Mouse (Mus musculus) A20 (cell line): ENCODE measurements around the gene Rab34.

Source experiments
- DNase-seq: peaks from one replicate; pipeline ENCODE4 v3.0.0-alpha.2; 2011; ENCODE audit warnings: low read depth, low spot score

Rab34 gene

DNA sequence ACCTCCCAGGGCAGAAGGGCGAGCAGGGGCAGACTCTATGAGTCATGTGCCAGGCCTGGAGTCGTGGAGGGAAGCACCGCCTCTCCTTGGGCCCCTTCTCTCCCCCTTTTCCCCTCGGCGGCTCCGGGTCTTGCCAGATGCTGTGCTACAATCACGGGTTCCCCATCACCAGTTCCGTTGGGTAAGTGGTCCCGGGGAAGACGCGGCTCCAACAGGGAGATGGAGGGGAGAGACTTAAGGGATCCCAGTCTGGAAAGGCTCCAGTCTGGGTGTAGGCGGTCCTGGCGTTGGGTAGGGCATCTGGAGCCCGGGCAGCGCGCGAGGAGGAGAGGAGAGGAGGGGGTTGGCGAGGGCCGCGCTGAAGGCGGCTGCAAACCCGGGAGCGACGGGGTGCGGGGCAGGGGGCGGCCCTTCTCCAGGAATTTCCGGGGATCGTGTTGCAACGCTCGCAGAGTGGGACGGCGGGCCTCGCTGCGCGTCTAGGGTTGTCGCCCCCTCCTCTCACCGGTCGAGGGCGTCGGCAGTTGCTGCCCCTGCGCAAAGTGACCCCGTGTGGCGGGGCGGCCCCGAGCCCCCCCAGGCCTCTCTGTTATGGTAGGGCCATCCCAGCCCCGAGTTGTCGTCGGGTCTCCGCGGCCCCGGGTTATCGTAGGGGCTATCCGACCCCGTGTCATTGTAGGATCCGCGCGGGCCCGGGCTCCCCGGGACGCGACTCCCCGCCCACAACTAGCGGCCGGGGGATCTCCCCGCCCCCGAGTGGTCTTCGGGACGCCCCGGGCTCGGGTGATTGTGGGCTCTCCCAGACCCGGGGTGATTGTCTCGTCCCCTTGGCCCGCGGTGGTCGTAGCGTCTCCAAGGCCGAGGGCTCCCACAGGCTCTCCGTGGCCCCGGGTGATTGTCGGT lies at the start of gene Rab34:
Rab34 (plus strand) TSS at position 100 of the 903 bp plus-strand sequence.
- DNase-seq: no peak

DNA sequence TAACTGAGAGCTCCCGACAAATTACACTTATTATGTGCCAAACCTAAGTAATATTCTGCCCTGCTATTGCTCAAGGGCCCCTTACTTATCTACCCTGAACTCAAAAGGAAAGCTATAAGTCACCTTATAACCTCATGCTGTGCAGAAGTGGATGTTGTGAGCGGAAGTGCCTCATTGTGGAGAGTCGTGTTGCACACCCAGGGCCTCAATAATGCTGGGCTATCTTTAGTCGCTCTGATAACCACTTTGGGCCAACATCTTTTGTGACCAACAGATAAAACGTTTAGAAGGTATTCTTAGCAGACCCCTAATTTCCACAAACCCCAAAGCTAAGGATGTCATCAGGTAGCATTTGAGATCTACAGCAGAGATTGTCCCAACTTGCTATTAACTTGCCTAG lies 47.6 kb upstream of the Rab34 start:
- DNase-seq: no peak

DNA sequence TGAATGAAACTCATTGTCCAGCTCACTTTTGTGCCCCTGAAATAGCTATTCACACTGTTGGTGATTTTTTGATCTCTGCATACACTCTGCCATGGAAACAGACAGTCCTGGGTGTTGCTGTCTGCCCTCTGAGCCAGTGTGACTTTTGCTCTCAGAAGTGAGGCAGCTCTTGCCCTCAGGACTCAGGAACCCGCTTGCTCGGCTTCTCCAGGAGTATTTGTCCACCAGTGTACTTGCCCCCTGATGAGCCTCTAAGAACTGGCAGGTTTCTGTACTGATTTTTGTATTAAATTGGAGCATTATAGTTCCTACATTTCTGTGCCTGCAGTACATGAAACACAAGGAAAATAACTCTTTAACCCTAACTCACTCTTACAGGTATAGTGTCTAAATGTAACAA lies 44.7 kb upstream of the Rab34 start:
- DNase-seq: no peak

DNA sequence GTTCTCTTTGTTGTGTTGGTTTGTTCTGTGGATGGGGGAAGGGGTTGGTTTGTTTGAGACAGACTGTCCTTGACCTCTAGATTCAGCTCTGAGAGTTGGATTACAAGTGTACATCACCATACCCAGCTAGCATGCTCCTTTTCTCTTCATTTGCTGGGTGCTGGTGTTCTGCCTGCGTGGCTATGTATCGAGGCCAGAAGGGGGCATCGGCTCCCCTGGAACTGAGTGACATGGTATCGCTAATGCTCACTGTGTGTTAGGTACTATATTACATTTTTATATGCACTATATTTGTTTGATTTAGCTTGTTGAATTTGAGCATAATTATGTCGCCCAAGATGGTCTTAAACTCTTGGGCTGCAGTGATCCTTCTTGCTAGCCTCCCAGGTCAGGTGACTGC lies 42.1 kb upstream of the Rab34 start:
- no peak for DNase-seq

DNA sequence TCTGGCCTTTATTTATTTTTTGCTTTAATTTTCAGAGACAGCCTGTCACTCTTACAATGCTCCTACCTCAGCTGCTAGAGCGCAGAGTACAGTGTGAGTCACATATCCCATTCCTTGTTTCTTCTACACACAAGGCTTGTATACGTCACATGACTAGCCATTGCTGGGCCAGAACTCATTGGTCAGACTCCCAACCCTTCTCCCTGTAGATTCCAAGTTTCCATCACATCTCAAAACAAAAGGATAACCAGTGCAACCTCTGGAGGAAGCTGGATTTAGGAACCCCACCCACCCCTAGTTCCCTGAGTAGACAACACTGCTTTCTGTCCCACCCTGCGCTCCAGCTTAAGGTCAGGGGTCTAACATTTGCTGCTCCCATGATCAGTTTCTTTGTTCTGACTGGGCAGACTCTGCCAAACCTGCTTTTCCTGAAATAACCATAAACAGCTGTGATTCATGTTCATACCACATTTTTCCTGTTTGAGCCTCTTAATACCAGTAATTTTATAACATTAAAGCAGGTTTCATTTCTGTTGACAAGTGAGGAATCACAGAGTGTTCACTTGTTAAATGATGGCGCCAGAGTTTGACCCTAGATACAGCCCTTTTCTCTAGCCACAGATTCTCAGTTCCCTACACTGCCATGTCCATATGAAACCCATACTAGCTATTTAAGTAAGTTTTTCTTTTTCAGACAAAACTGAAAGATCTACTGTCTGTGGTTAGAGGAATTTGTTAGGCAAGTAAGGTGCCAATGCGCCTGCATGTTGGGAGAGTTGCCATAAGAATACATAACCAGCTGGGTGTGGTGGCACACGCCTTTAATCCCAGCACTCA lies 41.3 kb upstream of the Rab34 start:
- DNase-seq: no peak

DNA sequence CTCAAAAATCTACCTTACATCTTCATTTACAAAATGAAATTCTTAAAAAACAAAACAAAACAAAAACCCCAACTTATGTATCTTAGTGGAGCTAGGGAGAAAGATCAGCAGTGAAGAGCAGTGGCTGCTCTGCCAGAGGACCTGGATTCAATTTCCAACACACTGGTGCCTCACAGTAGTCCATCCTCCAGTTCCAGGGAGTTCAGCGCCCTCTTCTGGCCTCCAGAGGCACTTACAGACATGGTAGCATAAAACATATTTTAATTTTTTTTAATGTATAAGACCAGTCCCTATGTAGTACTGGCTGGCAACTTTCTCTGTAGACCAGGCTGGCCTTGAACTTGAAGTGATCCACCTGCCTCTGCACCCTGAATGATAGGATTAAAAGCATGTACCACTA lies 37.1 kb upstream of the Rab34 start:
- peak; percentile 59 for DNase-seq

DNA sequence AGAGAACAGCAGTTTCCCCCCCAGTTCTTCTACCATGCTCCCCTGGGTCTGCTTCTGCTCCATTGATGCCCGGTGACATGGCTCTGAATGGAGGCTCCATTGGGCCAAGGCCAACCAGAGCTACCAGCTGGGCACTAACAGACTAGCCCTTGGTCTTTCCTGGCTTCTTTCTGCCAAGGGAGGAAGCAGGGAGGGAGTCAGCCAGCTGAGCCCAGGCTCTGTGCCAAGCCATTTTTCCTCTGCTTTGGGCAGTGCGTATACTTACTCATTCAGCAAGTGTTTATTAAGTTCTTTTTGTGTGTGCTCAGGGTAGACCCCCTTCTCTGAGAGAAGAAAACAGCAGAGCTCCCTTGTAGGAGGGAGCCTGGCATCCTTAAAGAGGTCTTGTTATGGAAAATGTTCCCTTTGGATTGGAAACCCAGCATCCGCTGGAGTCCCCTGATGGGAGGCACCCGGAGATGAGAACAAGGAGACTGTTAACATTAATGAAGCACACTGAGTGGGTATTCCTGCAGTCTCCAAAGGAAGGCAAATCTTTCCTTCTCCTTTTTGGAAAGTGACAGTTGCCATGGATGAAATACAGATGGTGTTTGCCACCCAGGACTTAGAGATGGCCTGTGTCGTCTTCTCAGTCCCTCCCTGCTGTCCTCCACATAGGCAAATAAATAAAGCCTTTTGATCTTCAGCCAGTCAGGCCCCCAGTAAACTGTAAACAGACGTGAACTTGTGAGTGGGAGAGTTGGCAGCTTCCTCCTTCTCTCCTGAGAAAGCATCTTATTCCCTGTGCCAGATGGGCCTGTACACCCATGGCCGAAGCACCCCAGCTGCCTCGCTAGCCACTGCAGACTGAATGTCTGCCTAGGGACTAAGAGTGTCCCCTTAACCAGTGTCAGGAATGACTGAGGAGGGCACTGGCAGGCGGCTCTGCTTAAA lies 35.7 kb upstream of the Rab34 start:
- DNase-seq: no peak

DNA sequence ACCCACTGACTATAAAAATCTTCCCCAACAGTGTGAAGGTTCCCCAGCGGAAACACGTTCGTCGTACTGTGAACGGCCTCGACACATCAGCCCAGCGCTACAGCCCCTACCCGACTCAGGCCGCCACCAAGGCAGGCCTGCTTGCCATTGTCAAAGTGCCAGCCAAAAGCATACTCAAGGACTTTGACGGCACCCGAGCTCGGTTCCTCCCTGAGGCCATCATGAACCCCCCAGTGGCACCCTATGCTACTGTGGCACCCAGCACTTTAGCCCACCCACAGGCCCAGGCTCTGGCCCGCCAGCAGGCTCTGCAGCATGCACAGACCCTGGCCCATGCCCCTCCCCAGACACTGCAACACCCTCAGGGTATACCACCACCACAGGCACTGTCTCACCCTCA lies 34.5 kb upstream of the Rab34 start:
- DNase-seq: no peak

DNA sequence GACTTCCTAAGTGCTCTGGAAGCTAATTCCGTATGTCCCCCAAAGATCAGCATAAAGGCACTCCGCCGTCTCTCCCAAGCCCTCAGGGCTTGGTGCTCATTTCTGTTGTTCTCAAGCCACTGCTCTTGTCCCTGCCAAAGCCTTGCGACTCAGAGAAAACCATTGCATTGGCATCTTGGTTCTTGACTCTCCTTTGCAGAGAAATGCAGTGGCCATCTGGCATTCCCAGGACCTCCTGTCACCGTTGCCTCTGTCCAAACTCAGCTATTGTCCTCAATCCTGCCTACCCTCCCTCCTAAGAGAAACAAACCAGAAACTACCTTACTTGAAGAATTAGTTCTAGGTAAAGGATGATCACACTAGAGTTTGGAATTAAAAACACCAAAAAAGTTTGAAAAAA lies 32.6 kb upstream of the Rab34 start:
- DNase-seq: no peak

DNA sequence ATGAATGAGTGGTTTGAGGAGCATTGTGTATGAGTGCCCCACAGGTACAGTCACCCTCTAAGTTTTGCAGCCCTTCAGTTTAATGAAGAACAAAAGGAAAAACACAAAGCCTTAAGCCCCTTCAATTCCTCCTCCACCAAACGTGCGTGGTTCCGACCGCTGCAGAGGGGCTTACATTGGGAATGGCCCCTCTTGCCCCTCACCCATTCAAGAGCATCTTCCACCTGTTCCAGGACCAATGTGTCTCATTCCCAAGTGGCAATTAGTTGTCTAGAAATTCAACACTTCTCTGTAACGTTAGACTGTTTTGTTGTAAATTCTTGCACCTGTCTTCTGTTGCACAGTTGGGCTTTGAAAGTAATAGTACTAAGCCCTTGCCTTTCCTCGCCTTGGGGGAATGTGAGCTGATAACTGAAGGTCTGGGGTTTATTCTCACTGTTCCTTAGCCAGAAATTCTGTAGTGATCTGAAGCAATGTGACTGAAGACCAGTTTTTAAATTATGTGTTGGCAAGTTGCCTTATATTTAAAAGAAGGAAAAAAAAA lies 32.0 kb upstream of the Rab34 start:
- DNase-seq: no peak

DNA sequence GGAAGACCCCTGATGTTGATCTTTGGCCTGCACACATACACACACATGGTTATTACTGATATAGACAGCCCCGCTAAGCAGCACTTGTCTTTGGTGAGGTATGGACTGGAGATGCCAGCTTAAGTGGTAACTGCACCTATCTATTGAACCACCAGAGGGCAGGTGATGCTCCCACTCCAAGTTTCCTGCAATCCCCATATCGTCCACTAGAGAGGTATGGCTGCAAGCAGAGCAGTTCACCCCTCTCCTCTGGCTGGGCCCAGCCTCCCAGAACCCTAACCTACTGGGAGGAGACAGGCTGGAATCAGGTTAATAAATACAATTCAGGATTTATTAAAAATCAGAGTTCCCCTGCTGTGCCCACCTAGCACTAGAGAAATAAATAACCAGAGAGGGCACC lies 29.1 kb upstream of the Rab34 start:
- peak; percentile 88 for DNase-seq

DNA sequence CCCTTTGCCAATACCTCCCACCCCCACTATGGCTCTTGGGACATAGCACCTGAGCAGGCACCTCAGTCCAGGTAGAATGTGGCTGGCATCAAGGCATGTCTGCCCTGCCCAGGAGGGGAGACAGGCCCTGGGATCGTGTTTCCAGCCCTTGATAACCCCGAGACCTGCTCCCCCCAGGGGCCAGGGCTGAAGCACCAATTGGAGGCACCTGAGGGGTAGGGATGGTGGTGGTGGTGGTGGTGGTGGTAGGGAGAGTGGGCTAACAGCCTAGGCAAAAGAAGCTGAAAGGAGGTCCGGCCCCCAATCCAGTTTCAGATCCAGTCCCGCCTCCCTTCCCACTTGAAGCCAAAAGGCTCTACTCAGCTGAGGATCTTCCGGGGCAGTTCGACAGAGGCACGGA lies 28.7 kb upstream of the Rab34 start:
- DNase-seq: no peak

DNA sequence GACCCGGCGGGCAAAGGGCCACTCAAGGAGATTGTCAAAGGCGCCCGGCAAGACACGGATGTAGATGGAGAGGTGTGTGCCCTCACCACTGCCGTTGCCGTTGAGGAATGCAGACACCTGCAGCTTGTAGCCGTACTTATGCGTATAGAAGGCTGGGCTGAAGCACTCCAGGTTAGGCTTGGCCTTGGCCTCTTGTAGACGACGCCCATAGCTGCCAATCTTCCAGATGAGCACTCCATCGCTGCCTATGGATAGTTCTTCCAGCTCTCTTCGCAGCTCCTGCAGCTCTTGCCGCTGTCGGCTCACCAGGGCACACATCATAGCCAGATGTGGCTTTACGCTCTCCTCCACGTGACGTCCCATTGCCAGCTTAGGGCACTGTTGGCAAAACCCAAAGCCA lies 28.1 kb upstream of the Rab34 start:
- DNase-seq: no peak

DNA sequence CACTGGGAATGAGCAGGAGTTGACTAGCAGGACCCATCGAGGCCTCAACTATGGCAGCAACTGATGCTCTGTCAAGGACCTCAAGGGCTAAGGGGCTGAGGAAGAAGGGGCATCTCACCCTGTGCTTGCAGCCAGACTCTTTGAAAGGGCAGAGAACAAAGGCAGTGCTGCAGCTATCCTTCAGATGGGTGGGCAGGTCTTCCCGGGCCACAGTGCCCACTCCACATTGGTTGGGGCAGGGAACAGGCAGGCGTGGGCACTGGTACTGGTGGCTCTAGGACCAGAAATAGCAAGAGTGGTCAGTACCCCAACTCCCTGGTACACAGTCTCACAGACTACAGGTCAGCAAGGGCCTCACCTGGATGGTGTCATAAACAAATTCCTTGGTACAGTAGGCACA lies 27.6 kb upstream of the Rab34 start:
- no peak for DNase-seq

DNA sequence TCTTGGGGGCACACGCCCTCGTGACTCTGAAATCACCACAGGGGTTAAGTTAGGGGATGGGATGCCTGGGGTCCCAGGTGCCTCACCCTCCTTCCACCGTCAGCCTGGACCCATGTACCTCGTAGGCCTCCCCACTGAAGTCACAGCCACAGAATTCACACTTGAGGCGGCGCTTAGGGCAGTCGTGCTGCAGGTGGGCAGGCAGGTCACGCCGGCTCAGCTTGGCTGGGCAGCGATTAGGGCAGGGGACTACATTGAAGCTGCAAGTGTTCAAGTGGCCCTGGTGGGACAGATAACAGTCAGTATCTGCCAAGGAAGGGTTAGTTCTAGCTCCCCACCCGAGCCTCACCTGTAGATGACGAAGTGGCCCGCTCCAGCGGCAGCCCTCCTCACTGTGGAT lies 27.1 kb upstream of the Rab34 start:
- no peak for DNase-seq

DNA sequence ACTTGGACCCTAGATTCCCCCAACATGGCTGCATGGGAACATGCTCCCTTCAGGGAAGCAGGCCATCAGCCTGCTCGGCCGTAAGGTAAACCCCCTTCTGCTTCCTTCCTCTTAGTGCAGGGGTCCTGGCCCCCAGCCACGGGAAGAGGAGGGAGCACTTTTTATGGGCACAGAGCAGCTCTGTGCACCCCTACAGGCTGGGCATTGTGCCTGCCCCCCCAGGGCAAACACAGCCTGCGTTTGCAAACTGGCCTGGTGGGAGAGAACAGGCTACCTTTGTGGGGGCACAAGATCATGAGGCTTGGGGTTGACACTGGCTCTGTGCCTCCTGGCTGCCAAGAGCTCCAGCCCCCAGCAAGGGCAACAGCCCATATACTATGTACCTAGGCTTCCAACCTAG lies 26.3 kb upstream of the Rab34 start:
- DNase-seq: no peak

DNA sequence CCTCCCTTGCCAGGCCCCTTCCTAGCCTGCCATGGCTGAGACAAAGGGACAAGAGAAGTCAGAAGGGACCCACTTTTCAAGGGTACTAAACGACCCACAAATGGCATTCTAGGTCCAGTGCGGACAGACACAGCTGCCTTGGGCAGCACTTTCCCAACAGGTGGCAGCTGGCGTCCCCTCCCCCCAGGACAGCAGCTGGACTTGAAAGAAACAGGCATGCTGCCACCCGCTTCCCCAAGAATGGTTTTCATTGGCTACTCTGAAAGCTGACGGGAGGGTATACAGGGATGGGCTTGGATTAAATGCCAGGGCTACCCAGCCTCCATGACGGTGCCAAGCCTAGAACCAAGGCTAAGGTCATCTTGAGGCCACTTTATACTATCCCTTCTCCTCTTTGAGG lies 25.7 kb upstream of the Rab34 start:
- no peak for DNase-seq

DNA sequence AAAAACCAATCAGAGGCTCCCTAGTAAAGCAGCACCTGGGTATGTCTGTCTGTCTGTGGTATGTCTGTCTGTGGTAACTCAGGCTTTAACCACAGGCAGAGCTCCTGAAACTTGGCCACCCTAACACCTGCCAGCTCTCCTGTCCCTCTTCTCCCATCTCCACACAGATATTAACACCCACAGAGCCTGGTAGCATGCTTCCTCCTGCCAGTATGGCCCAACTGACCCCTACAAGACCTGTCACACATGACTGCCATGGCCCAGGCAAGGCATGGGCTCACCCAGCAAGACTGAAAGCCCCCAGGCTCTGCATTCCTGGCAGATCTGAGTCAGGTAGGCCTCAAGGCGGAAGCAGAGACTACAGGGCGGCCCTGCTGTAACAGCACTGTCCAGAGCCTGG lies 25.2 kb upstream of the Rab34 start:
- DNase-seq: no peak

DNA sequence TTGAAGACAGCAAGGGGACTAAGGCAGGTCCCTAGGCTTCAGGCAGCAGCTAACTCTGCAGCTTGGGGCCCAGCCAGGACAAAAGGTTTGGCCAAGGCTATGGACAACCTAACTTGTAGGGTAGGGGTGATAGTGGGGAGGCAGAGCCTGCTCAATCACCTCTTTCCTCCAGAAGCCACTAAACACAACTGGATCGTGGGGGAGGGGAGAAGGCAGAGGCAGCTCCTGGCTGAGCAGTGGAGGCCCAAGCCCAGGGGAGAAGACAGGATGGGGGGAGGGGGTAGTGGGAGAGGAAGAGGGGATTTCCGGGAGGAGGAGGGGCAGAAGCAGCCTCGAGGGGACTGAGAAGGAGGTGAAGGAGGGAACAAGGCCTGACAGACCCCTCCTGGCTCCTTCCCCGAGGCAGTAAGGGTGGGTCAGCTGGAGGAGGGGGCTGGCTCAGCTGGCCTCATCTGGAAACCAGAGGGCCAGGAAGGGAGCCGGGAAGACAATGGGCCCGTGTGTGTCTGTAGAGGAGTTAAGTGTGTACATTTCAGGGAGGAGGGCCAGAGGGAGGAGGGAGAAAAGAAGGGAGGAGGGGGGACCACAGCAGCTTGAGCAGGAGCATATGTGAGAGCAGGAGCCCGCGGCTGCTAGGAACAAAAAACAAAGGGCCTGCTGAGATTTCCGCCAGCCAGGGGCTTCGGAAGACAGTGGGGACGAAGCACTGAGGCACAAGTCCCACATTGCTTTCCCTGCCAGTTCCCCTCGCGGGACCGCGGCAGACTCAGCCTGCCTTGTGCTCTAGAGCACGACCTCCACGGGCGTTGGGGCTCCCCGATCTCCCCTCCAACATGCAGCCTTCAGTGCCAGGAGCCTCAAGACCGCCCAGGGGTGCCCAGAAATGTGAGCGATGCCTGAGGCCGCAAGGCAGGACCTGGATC lies 24.3 kb upstream of the Rab34 start:
- DNase-seq: peak; percentile 63

DNA sequence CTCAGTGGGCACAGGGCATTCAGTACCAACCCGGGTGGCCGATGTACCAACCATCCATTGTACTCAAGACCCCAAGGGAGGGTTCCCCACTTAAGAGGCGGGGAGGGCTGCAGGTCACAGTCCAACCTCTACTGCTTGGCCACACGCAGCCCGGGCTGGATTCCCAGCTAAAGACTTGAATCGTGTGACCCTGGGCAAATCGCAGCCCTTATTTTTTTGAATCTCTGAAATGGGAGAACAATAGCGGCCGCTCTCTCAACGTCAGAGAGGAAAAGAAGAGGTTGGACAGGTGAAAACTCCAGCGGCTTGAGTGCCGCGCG lies 23.7 kb upstream of the Rab34 start:
- no peak for DNase-seq
